Mouse (Mus musculus): ENCODE measurements at regions not wholly inside any gene's neighbourhood (a gene's known extent, or its start where the extent isn't known, plus 50 kb on each side); places are given as distances from the start of the nearest gene placed in this dataset.

- no peak for TF ChIP-seq POLR2A (IDR thresholded peaks at IDR 0.05; ENCODE audit: extremely low read depth, insufficient read depth, low read length)
- no peak for TF ChIP-seq CTCF (IDR thresholded peaks at IDR 0.05; ENCODE audit: extremely low read depth, insufficient read depth, low read length)
These were observed 79.4 kb upstream of the Slc25a36 start for GRCm38 (mm10) chr9:97190321-97190860.
